Mouse (Mus musculus) thymus, adult 2 months (tissue): ENCODE measurements around the gene Map4k5.

Experiments
- CTCF ChIP-seq: fragments of 200-500 bp; IDR thresholded peaks from 2 replicates; pipeline ENCODE4 v1.5.1; 2012; ENCODE audit warnings: mild to moderate bottlenecking, control low read depth, low read length, moderate library complexity, borderline replicate concordance; ENCODE audit not compliant: control insufficient read depth, poor library complexity, insufficient read depth; ENCODE audit errors: extremely low read depth
- POLR2A ChIP-seq: fragments of 200-500 bp; IDR thresholded peaks from 2 replicates; pipeline ENCODE4 v1.6.1; 2012; ENCODE audit warnings: mild to moderate bottlenecking, low read length, control low read depth, moderate library complexity; ENCODE audit not compliant: control insufficient read depth, poor library complexity, insufficient read depth; ENCODE audit errors: extremely low read depth

GRCm38 (mm10) chr12:69937731-69938130 lies 44.7 kb upstream of the Map4k5 start:
- TF ChIP-seq CTCF: no peak
- no peak for TF ChIP-seq POLR2A
